Mouse (Mus musculus) spleen, postnatal 14 days (tissue): ENCODE measurements at regions not wholly inside any gene's neighbourhood (a gene's known extent, or its start where the extent isn't known, plus 50 kb on each side); places are given as distances from the start of the nearest gene placed in this dataset.

Experiments used
- DNase-seq, 2 experiments: peaks; one replicate each; pipeline ENCODE4 v3.0.0; 2021 to 2022; ENCODE audit warnings: low spot score in 2 of 2

- DNase-seq: no peak
These were observed 605.4 kb upstream of the Sall1 start for GRCm38 (mm10) chr8:89649207-89649890.

DNA sequence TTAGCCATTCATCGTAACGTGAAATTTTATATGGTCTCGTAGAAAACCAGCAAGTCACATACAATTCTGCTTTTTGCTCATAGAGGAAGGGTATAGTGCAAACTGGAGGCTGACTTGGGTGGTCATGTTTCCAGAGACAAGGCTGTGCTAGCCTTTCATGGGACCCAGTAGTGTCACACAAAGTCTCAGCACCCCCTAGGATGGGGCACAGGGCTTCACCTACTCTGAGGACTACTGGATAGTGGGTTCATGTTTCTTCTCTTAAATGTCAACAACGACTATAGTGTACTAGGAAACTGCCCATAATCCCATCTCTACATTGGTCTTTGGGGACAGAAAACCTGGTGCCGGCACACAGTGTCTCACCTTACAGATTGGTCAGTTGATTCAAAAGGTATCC, 603.0 kb upstream of the Sall1 start:
- no peak for DNase-seq

- no peak for DNase-seq
These were observed 597.4 kb upstream of the Sall1 start for GRCm38 (mm10) chr8:89641339-89641738.

DNA sequence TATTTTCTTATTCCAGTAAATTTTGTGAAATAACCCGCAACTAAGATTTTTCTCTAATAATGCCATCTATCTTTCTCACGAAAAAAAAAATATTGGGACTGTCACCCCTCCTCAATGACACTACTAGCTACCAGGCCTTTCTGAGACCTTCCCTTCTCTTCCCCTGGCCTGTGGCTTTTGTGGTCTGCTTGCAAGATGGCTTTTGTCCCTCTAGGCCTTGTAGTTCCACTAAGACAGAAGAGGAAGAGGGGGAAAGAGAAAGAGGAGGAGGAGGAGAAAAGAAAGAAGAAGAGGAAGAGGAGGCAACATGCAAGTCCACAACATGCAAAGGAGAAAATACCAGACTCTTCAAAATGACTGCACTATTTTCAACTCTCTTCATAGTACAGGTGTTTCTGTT, 590.9 kb upstream of the Sall1 start:
- DNase-seq: no peak

GRCm38 (mm10) chr8:89632304-89632703, 588.3 kb upstream of the Sall1 start:
- no peak for DNase-seq

- DNase-seq: no peak
These were observed 586.6 kb upstream of the Sall1 start for GRCm38 (mm10) chr8:89630540-89630939.

DNA sequence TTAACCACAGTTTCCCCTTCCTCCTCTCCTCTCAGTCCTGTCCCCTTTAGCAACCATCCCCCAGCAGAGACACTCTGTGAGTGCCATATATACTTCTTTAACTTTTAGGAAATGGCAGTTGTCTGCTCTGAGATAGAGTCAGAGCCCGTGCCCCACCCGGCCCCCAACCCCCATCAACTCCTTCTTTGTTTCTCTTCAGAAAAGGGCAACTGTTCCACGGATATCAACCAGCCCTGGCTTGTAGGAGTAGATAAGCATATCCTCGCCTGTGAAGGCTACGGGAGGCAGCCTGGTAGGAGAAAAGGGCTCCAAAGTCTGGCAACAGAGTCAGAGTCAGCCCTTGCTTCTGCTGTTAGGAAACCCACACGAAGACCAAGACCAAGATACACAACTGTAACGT, 574.1 kb upstream of the Sall1 start:
- no peak for DNase-seq

DNA sequence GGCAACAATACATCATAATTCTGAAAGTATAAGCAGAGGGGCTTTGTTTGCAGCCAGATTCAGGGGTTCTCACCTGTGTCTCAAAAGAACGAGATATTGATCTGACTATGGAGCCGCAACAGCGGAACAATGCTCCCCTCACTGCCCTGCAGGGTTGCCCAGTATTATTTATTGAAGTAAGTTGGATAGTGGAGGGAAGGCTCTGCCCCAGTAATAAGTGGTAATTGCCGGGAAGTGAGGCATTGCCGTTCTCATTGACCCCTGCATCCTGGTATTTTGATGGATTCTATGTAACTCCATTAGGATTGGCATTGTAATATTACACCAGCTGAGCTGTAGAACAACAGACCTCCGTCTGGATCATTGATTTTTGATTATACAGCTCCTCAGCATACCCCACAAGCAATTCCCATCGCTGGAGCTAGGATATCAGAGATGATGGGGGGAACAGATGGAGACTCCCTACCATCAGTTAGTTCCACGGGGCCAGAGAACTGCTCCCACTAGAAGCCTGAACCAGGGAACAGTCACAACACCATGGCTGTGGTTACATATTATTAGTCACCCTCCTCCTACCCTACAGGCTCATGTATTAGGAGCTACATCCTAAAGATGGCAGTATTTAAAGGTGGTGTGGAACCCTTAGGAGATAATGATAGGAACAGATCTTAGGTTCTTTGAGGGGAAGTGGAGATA, 572.0 kb upstream of the Sall1 start:
- no peak for DNase-seq

DNA sequence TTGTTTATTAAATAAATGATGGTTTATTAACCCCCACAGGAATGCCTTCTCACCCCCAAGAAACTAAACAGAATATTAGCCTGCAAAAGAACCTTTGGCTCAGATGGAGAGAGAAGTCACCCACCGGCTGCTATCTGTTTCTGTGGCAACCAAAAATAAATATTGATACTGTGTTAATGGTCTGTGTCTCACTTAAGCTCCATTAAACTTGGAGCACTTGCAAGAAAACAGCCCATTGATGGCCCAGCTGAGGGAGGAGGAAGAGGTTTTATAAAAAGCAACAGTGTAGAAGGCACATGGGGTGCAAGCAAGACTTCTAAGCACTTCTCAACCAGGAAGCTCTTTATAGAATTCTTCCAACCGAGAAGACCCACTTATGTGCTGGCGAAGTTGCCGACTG, 565.1 kb upstream of the Sall1 start:
- no peak for DNase-seq

- no peak for DNase-seq
These were observed 562.0 kb upstream of the Sall1 start for GRCm38 (mm10) chr8:89605905-89606468.

GRCm38 (mm10) chr8:89604461-89604860, 560.5 kb upstream of the Sall1 start:
- DNase-seq: no peak

DNA sequence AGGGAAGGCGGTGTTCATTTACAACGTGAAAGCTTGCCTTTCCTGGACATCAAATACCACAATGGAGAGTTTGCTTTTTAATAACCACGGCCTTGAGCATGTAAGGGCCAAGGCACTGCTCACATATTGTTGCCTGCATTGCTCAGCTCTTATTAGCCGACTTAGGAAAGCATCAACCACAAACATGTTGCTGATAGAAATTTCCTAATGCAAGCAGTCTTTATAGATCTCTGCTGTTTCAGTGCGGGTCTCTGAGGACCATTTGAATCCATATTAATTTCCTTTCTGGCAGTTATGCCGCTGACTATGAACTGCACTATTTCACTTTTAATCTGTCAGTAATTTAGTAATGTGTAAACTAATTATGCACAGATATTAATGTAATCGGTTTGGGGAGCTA, 552.4 kb upstream of the Sall1 start:
- no peak for DNase-seq

DNA sequence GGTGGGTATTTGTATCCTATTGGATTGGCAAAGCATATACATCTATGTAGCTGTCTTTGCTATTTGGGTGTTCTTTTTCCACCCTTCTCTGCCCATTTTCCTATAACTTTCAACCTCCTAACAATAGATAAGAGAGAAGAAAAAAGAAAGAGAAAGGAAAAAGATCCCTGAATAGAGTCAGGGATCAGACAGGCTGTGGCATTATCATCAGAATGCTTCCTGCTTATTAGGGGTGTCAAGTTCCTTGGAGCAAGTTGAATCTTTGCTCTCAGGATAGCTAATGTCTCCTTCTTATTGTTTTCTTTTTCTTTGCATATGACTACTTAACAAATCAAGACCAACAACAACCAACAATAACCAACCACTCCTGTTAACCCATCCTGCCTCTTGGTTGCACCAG, 539.1 kb upstream of the Sall1 start:
- no peak for DNase-seq

DNA sequence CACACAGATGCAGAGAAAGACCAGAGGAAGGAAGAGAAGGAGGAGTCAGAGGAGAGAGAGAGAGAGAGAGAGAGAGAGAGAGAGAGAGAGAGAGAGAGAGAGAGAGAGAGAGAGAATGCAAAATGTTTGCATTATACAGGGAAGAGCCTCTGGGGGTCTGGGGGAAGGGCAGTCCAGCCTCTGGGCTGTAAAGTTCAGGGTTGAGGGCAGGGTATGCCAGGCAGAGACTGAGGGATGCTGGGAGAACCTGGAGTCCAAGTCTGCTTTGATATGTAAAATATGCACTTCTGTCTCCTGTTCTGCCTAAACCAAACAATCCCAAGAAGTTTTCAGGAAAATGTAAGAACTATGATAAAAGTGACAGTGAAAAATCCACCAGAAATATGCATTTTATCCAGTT, 538.6 kb upstream of the Sall1 start:
- DNase-seq: no peak

GRCm38 (mm10) chr8:89571816-89572215, 527.9 kb upstream of the Sall1 start:
- peak in 1 of 2 experiments; percentile 13 for DNase-seq

DNA sequence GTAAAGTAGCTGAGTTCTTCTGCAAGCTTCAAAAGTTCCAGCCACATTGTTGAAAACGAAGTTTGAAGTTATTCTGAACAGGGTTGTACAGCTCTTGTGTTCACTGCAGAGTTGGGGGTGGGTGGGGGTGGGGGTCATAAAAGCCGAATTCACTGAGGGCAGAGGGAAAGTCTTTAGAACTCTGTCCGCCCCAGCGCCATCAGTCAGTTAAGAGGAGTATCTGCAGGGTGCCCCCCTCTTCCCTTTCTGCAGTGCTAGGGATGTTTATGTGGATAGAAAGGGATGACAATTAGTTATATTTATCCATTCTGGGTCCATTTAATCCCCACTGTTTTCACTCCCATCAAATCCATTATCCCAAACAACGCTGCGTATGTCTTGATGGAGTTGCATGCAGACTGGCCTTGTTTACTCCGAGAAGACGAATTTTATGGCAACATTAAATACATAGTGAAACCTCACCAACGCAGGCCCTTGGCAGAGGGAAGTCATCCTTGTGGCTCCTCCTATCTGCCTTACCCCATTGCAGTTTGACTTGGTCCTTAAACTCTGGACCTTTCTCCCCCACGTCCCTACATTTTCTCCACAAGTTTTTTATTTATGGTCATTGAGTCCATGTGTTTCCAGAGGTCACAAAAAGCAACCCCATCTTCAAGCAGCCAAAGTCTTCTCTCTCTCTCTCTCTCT, 526.8 kb upstream of the Sall1 start:
- no peak for DNase-seq

- DNase-seq: no peak
These were observed 525.4 kb upstream of the Sall1 start for GRCm38 (mm10) chr8:89569406-89569805.

DNA sequence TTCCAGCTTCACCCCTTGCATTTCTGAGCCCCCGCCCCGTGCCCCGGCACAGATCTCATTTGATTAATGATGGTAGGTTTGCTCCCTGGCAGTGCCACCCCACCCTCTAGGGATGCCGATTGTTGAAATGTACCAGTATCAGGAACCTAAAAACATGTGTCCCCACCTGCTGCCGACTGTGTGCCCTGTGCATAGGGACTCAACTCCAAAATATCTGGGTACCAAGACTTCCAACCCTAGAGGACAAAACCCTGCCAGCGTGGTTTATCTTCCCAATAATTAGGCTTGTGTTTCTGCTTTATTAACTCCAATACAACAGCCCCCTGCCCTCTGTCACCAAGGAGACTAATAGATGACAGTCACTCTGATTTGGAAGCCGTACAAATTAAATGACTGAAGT, 524.7 kb upstream of the Sall1 start:
- no peak for DNase-seq

DNA sequence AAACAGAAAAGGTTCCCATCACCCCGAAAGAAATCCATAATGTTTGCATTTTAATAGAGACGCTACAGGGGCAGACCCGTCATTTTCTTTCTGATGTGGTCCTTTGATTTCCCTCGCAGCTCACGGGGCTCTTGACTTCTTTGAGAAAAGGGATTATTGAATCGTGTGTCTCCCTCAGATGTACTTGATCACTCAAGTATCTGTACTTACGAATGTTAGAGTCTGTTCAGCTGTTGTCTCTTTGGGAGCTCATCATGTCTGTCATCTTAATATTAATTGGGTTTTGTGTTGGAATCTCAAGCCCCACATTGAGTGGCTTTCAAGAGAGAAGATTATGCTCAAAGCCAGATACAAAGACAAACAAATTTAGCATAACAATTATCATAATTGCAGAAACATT, 523.0 kb upstream of the Sall1 start:
- no peak for DNase-seq

- no peak for DNase-seq
These were observed 522.5 kb upstream of the Sall1 start for GRCm38 (mm10) chr8:89566461-89566860.

- DNase-seq: no peak
These were observed 521.3 kb upstream of the Sall1 start for GRCm38 (mm10) chr8:89565147-89565826.

- DNase-seq: no peak
These were observed 519.6 kb upstream of the Sall1 start for GRCm38 (mm10) chr8:89563544-89563943.
